Mouse (Mus musculus) right cerebral cortex, adult 18-20 months (tissue): Measurements from ENCODE around the gene Zfp932.
"Not testable (repeated sequence)": the region's sequence is repeated elsewhere in the genome, so short reads cannot be mapped to it uniquely, and the experiment has no call there.

Source experiments
- DNase-seq: peaks from one replicate; pipeline ENCODE4 v3.0.0; 2022; ENCODE audit warnings: mixed read lengths

The Zfp932 gene

GRCm38 (mm10) chr5:109996026-109996937, at the start of gene Zfp932:
Zfp932 (plus strand) TSS chr5:109996521.
- peak; percentile 84 for DNase-seq

- no peak for DNase-seq
Measured at GRCm38 (mm10) chr5:109950281-109950680, 46.0 kb upstream of the Zfp932 start.

GRCm38 (mm10) chr5:109980743-109981142, 15.6 kb upstream of the Zfp932 start:
- not testable (repeated sequence) for DNase-seq

GRCm38 (mm10) chr5:109995461-109995860, 860 bp upstream of the Zfp932 start:
- DNase-seq: not testable (repeated sequence)

GRCm38 (mm10) chr5:110015775-110016174, 19.5 kb downstream of the Zfp932 start:
- not testable (repeated sequence) for DNase-seq

GRCm38 (mm10) chr5:110023273-110023672, 27.0 kb downstream of the Zfp932 start:
- DNase-seq: no peak

GRCm38 (mm10) chr5:110023694-110024427, 27.5 kb downstream of the Zfp932 start:
- DNase-seq: peak; percentile 15

GRCm38 (mm10) chr5:110057637-110058408, 61.5 kb downstream of the Zfp932 start:
- DNase-seq: peak; percentile 85
